Mouse (Mus musculus): Measurements from ENCODE around the gene Anks1b.

Anks1b gene

GRCm38 (mm10) chr10:90940521-90941520 lies 1067.5 kb downstream of the Anks1b start:
- in situ Hi-C loops (cut with MboI, MseI) = no loop called here

- in situ Hi-C loops (cut with MboI, MseI) = no loop called here
Measured at GRCm38 (mm10) chr10:90942001-90942700, 1068.8 kb downstream of the Anks1b start.

- in situ Hi-C loops (cut with MboI, MseI) = no loop called here
Measured at GRCm38 (mm10) chr10:90947043-90947442, 1073.7 kb downstream of the Anks1b start.

- in situ Hi-C loops (cut with MboI, MseI) = no loop called here
Measured at GRCm38 (mm10) chr10:90947608-90948373, 1074.5 kb downstream of the Anks1b start.

GRCm38 (mm10) chr10:90953103-90953709 lies 1079.9 kb downstream of the Anks1b start:
- in situ Hi-C loops (cut with MboI, MseI) = no loop called here

- in situ Hi-C loops (cut with MboI, MseI) = no loop called here
Measured at GRCm38 (mm10) chr10:90953821-90954220, 1080.5 kb downstream of the Anks1b start.

GRCm38 (mm10) chr10:90960374-90960773 lies 1087.1 kb downstream of the Anks1b start:
- in situ Hi-C loops (cut with MboI, MseI) = no loop called here

- in situ Hi-C loops (cut with MboI, MseI) = no loop called here
Measured at GRCm38 (mm10) chr10:90964511-90964910, 1091.2 kb downstream of the Anks1b start.

- in situ Hi-C loops (cut with MboI, MseI) = no loop called here
Measured at GRCm38 (mm10) chr10:90965671-90966315, 1092.5 kb downstream of the Anks1b start.

GRCm38 (mm10) chr10:90966821-90967220 lies 1093.5 kb downstream of the Anks1b start:
- in situ Hi-C loops (cut with MboI, MseI) = no loop called here

GRCm38 (mm10) chr10:90968247-90968646 lies 1094.9 kb downstream of the Anks1b start:
- in situ Hi-C loops (cut with MboI, MseI) = no loop called here

- in situ Hi-C loops (cut with MboI, MseI) = no loop called here
Measured at GRCm38 (mm10) chr10:90969355-90970174, 1096.3 kb downstream of the Anks1b start.

GRCm38 (mm10) chr10:90970560-90970959 lies 1097.3 kb downstream of the Anks1b start:
- in situ Hi-C loops (cut with MboI, MseI) = no loop called here

GRCm38 (mm10) chr10:90974084-90974483 lies 1100.8 kb downstream of the Anks1b start:
- in situ Hi-C loops (cut with MboI, MseI) = no loop called here

GRCm38 (mm10) chr10:90974491-90974890 lies 1101.2 kb downstream of the Anks1b start:
- in situ Hi-C loops (cut with MboI, MseI) = no loop called here

GRCm38 (mm10) chr10:90981811-90982210 lies 1108.5 kb downstream of the Anks1b start:
- in situ Hi-C loops (cut with MboI, MseI) = no loop called here

- in situ Hi-C loops (cut with MboI, MseI) = no loop called here
Measured at GRCm38 (mm10) chr10:90983046-90983445, 1109.7 kb downstream of the Anks1b start.

GRCm38 (mm10) chr10:90990340-90990739 lies 1117.0 kb downstream of the Anks1b start:
- in situ Hi-C loops (cut with MboI, MseI) = no loop called here

GRCm38 (mm10) chr10:90992237-90992636 lies 1118.9 kb downstream of the Anks1b start:
- in situ Hi-C loops (cut with MboI, MseI) = no loop called here

GRCm38 (mm10) chr10:90993869-90994268 lies 1120.6 kb downstream of the Anks1b start:
- in situ Hi-C loops (cut with MboI, MseI) = no loop called here

All from T-helper 17 cell (primary cell).